Mouse (Mus musculus): ENCODE results near the gene Sobp. TPM values are rescaled to one million over a fixed set of nuclear protein-coding genes. Genes with fewer than 3 reads are reported as not detected.

Gene Sobp
- polyA plus RNA-seq, 1 experiment from 2014 or later: 12.4 TPM

DNA sequence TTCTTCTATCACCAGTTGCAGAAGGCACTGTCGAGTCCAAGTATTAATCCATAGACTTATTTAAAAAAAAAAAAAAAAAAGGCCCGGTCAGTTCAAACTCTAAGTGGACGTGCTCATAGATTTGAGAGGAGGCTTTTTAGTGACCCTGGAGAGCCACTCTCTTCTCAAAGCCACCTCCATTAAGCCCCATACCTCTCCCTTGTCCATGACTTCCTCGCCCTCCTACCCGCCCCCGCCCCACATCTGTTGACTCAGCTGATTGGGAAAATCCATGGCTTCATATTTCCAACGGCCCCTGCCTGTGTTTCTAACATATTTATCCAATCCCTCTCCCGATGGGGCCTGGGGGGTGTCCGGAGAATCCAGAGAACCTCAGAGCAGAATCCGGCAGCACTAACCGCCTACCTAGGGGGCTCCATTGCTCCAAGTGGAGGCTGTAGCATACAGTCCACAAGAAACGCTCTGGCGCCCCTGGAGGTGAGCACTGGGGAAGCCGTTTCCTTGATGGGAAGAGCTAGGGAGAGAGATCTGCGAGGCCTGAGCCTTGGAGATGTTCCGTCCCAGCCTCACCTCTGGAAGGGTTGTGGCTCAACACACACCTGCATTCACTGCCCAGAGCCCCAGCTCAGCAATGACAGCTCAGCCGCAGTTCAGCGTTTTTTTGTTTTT, 201.7 kb downstream of the Sobp start:
- Histone ChIP-seq H3K9ac (ENCODE audit: low read depth, low read length) (no peak overlapping the region), H3K4me1 (ENCODE audit: control insufficient read depth, insufficient read depth, low read length) (peaks cover 4% of the 10 kb centered on the region; the same call in 1 of the 2 replicates), H3K4me3 (ENCODE audit: low read depth, low read length) (no peak overlapping the region), H3K27ac (ENCODE audit: low read length) (no peak overlapping the region), H3K36me3 (ENCODE audit: control insufficient read depth, insufficient read depth, low read length) (no peaks in the 10 kb centered on the region), H3K4me2 (ENCODE audit: low read length) (peak overlapping the region; percentile 18; the same call in 1 of the 2 replicates), H3K9me3 (replicated peaks; ENCODE audit: control insufficient read depth, low read length, poor library complexity, severe bottlenecking) (no peaks in the 10 kb centered on the region), H3K27me3 (ENCODE audit: control insufficient read depth, insufficient read depth, low read depth, low read length) (no peaks in the 10 kb centered on the region)
- 27% methylated on average over 18 of the region's 18 CpGs for WGBS
- peak; percentile 74 for ATAC-seq

- Histone ChIP-seq H3K4me1 (ENCODE audit: control insufficient read depth, insufficient read depth, low read length) (peaks cover 4% of the 10 kb centered on the region; the same call in 1 of the 2 replicates), H3K4me3 (ENCODE audit: low read depth, low read length) (no peak overlapping the region), H3K4me2 (ENCODE audit: low read length) (no peak overlapping the region), H3K27ac (ENCODE audit: low read length) (no peak overlapping the region), H3K27me3 (ENCODE audit: control insufficient read depth, insufficient read depth, low read depth, low read length) (no peaks in the 10 kb centered on the region), H3K36me3 (ENCODE audit: control insufficient read depth, insufficient read depth, low read length) (no peaks in the 10 kb centered on the region), H3K9me3 (replicated peaks; ENCODE audit: control insufficient read depth, low read length, poor library complexity, severe bottlenecking) (no peaks in the 10 kb centered on the region), H3K9ac (ENCODE audit: low read depth, low read length) (no peak overlapping the region; the same call in 1 of the 2 replicates)
- 3% methylated on average over 2 of the region's 2 CpGs for WGBS
- no peak for ATAC-seq
Observed at GRCm38 (mm10) chr10:42968332-42968731, 206.0 kb downstream of the Sobp start.

GRCm38 (mm10) chr10:42963061-42963460, 211.3 kb downstream of the Sobp start:
- H3K36me3 ChIP-seq (ENCODE audit: control insufficient read depth, insufficient read depth, low read length): no peaks in the 10 kb centered on the region
- H3K9ac ChIP-seq (ENCODE audit: low read depth, low read length): no peak overlapping the region
- H3K4me2 ChIP-seq (ENCODE audit: low read length): no peak overlapping the region
- H3K9me3 ChIP-seq (replicated peaks; ENCODE audit: control insufficient read depth, low read length, poor library complexity, severe bottlenecking): no peaks in the 10 kb centered on the region
- H3K27ac ChIP-seq (ENCODE audit: low read length): no peak overlapping the region
- no peaks in the 10 kb centered on the region for H3K27me3 ChIP-seq (ENCODE audit: control insufficient read depth, insufficient read depth, low read depth, low read length)
- no peak for ATAC-seq
- no peak overlapping the region for H3K4me3 ChIP-seq (ENCODE audit: low read depth, low read length)
- peaks cover 6% of the 10 kb centered on the region for H3K4me1 ChIP-seq (ENCODE audit: control insufficient read depth, insufficient read depth, low read length)
- WGBS: 100% methylated on average over 2 of the region's 2 CpGs

GRCm38 (mm10) chr10:42962655-42963054, 211.7 kb downstream of the Sobp start:
- Histone ChIP-seq H3K4me1 (ENCODE audit: control insufficient read depth, insufficient read depth, low read length) (peaks cover 9% of the 10 kb centered on the region), H3K27me3 (ENCODE audit: control insufficient read depth, insufficient read depth, low read depth, low read length) (no peaks in the 10 kb centered on the region), H3K4me2 (ENCODE audit: low read length) (no peak overlapping the region), H3K36me3 (ENCODE audit: control insufficient read depth, insufficient read depth, low read length) (no peaks in the 10 kb centered on the region), H3K4me3 (ENCODE audit: low read depth, low read length) (no peak overlapping the region), H3K9me3 (replicated peaks; ENCODE audit: control insufficient read depth, low read length, poor library complexity, severe bottlenecking) (no peaks in the 10 kb centered on the region), H3K27ac (ENCODE audit: low read length) (no peak overlapping the region), H3K9ac (ENCODE audit: low read depth, low read length) (no peak overlapping the region)
- WGBS: 91% methylated on average over 13 of the region's 13 CpGs
- ATAC-seq: no peak

DNA sequence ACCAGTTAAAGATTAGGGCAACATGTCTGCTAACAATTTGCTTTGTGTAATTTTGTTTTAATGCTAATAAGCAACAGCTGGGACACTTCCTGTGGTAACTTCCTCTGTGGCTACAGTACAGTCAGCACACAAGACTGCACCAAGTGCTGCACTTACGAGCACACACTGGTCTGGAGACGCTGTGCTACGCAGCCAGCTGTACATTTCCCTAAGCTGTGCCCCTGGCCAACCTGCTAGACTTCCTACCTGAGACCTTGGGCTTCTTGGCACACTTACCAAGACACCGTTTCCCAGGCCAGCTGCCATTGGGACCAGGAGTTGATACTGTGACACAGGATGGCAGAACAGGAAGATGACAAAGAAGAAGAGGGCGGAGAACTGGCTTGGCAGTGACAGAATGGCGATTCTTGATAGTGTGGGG, 212.1 kb downstream of the Sobp start:
- no peak for ATAC-seq
- 82% methylated on average over 6 of the region's 6 CpGs for WGBS
- Histone ChIP-seq H3K27me3 (ENCODE audit: control insufficient read depth, insufficient read depth, low read depth, low read length) (no peaks in the 10 kb centered on the region), H3K4me2 (ENCODE audit: low read length) (no peak overlapping the region), H3K9me3 (replicated peaks; ENCODE audit: control insufficient read depth, low read length, poor library complexity, severe bottlenecking) (no peaks in the 10 kb centered on the region), H3K4me3 (ENCODE audit: low read depth, low read length) (no peak overlapping the region), H3K4me1 (ENCODE audit: control insufficient read depth, insufficient read depth, low read length) (peaks cover 9% of the 10 kb centered on the region), H3K27ac (ENCODE audit: low read length) (no peak overlapping the region), H3K9ac (ENCODE audit: low read depth, low read length) (no peak overlapping the region), H3K36me3 (ENCODE audit: control insufficient read depth, insufficient read depth, low read length) (no peaks in the 10 kb centered on the region)

DNA sequence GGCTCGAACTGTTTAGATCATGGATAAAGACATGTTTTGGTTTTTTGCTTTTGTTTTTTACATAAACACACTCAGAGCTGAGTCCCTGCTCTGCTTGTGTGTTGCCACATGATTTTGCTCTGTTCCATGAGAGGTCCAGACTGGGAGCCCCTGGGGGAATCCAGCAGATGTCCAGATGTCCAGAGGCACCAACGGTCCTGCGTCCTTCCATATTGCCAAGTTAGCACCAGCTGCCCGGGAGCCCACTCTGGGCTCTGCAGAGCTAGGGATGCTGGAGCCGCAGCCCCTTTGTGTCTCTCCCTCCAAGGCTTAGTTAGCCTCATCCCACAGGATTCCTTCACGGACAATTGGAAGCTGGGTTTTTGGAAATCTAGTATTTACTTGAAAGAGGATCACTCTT, 212.6 kb downstream of the Sobp start:
- WGBS: 62% methylated on average over 6 of the region's 6 CpGs
- Histone ChIP-seq H3K9ac (ENCODE audit: low read depth, low read length) (no peak overlapping the region), H3K4me1 (ENCODE audit: control insufficient read depth, insufficient read depth, low read length) (peaks cover 9% of the 10 kb centered on the region), H3K4me2 (ENCODE audit: low read length) (no peak overlapping the region), H3K36me3 (ENCODE audit: control insufficient read depth, insufficient read depth, low read length) (no peaks in the 10 kb centered on the region), H3K27me3 (ENCODE audit: control insufficient read depth, insufficient read depth, low read depth, low read length) (no peaks in the 10 kb centered on the region), H3K9me3 (replicated peaks; ENCODE audit: control insufficient read depth, low read length, poor library complexity, severe bottlenecking) (no peaks in the 10 kb centered on the region), H3K4me3 (ENCODE audit: low read depth, low read length) (no peak overlapping the region), H3K27ac (ENCODE audit: low read length) (no peak overlapping the region)
- ATAC-seq: no peak

- ATAC-seq: no peak
- Histone ChIP-seq H3K36me3 (ENCODE audit: control insufficient read depth, insufficient read depth, low read length) (no peaks in the 10 kb centered on the region), H3K4me3 (ENCODE audit: low read depth, low read length) (no peak overlapping the region), H3K27ac (ENCODE audit: low read length) (no peak overlapping the region; the same call in 1 of the 2 replicates), H3K27me3 (ENCODE audit: control insufficient read depth, insufficient read depth, low read depth, low read length) (no peaks in the 10 kb centered on the region), H3K9ac (ENCODE audit: low read depth, low read length) (peak overlapping the region; percentile 59), H3K4me2 (ENCODE audit: low read length) (peak overlapping the region; percentile 57), H3K9me3 (replicated peaks; ENCODE audit: control insufficient read depth, low read length, poor library complexity, severe bottlenecking) (no peaks in the 10 kb centered on the region), H3K4me1 (ENCODE audit: control insufficient read depth, insufficient read depth, low read length) (peaks cover 9% of the 10 kb centered on the region)
- 49% methylated on average over 4 of the region's 4 CpGs for WGBS
Observed at GRCm38 (mm10) chr10:42958686-42959085, 215.6 kb downstream of the Sobp start.

- ATAC-seq: peak; percentile 87
- no peaks in the 10 kb centered on the region for H3K36me3 ChIP-seq (ENCODE audit: control insufficient read depth, insufficient read depth, low read length)
- H3K27ac ChIP-seq (ENCODE audit: low read length): no peak overlapping the region; the same call in 1 of the 2 replicates
- no peaks in the 10 kb centered on the region for H3K27me3 ChIP-seq (ENCODE audit: control insufficient read depth, insufficient read depth, low read depth, low read length)
- peak overlapping the region; percentile 24 for H3K4me3 ChIP-seq (ENCODE audit: low read depth, low read length)
- peaks cover 9% of the 10 kb centered on the region for H3K4me1 ChIP-seq (ENCODE audit: control insufficient read depth, insufficient read depth, low read length)
- peak overlapping the region; percentile 59 for H3K9ac ChIP-seq (ENCODE audit: low read depth, low read length)
- peak overlapping the region; percentile 57 for H3K4me2 ChIP-seq (ENCODE audit: low read length)
- no peaks in the 10 kb centered on the region for H3K9me3 ChIP-seq (replicated peaks; ENCODE audit: control insufficient read depth, low read length, poor library complexity, severe bottlenecking)
- 4% methylated on average over 21 of the region's 21 CpGs for WGBS
Observed at GRCm38 (mm10) chr10:42957881-42958651, 216.3 kb downstream of the Sobp start.

DNA sequence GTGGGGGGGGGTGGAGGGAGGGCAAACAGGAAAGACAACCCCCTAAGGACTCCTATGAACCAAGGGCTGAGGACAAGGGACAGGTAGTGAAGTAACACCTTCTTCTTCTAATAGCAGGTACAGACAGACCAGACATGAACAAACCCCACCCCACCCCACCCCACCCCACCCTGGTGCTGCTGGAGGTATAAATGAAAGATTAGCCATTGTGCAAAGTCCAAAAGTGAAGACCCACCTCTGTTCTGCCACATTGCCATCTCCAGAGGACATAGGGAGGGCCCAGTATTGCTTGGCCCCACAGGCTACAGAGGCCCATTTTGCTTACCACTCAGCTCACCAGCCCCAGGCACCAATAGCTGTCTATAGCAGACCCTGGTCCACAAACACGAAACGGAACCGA, 219.1 kb downstream of the Sobp start:
- no peak for ATAC-seq
- WGBS: 97% methylated on average over 3 of the region's 3 CpGs
- Histone ChIP-seq H3K4me3 (ENCODE audit: low read depth, low read length) (no peak overlapping the region), H3K9me3 (replicated peaks; ENCODE audit: control insufficient read depth, low read length, poor library complexity, severe bottlenecking) (no peaks in the 10 kb centered on the region), H3K36me3 (ENCODE audit: control insufficient read depth, insufficient read depth, low read length) (no peaks in the 10 kb centered on the region), H3K9ac (ENCODE audit: low read depth, low read length) (no peak overlapping the region), H3K27me3 (ENCODE audit: control insufficient read depth, insufficient read depth, low read depth, low read length) (no peaks in the 10 kb centered on the region), H3K4me2 (ENCODE audit: low read length) (no peak overlapping the region), H3K4me1 (ENCODE audit: control insufficient read depth, insufficient read depth, low read length) (peaks cover 9% of the 10 kb centered on the region), H3K27ac (ENCODE audit: low read length) (no peak overlapping the region)

All from midbrain, embryonic 16.5 days (tissue).